Mouse (Mus musculus): ENCODE data around the gene Tifa. TPM values are rescaled to one million over a fixed set of nuclear protein-coding genes. Genes with fewer than 3 reads are reported as not detected.

Tifa gene
- polyA plus RNA-seq, 1 experiment from 2014 or later = 3.3 TPM

DNA sequence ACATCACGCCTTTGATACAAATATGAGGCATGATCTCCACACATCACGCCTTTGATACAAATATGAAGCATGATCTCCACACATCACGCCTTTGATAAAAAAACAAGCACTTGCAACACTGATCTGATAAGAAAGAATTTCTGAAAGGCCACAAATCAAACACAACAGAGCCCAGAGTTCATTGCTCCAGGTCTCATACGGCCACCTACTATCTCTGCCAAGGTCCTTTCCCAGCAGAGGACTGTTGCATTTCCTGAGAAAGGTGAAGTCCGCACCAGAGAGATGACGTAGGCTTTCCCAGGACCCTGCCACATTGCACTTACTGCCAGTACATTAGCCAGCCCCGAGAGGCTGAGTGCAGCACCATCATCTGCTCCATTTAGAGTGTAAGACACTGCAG is 19.5 kb downstream of the Tifa start:
- peaks cover 19% of the 10 kb centered on the region; the same call in 1 of the 2 replicates for H3K36me3 ChIP-seq (replicated peaks)
- H3K27ac ChIP-seq = no peak overlapping the region
- H3K9me3 ChIP-seq = no peaks in the 10 kb centered on the region
- no peaks in the 10 kb centered on the region for H3K27me3 ChIP-seq (replicated peaks)
- 95% methylated on average over 7 of the region's 7 CpGs for WGBS
- H3K9ac ChIP-seq = no peak overlapping the region
- no peaks in the 10 kb centered on the region for H3K4me1 ChIP-seq
- ATAC-seq (replicated peaks) = no peak
- H3K4me2 ChIP-seq = no peak overlapping the region
- H3K4me3 ChIP-seq = no peak overlapping the region

DNA sequence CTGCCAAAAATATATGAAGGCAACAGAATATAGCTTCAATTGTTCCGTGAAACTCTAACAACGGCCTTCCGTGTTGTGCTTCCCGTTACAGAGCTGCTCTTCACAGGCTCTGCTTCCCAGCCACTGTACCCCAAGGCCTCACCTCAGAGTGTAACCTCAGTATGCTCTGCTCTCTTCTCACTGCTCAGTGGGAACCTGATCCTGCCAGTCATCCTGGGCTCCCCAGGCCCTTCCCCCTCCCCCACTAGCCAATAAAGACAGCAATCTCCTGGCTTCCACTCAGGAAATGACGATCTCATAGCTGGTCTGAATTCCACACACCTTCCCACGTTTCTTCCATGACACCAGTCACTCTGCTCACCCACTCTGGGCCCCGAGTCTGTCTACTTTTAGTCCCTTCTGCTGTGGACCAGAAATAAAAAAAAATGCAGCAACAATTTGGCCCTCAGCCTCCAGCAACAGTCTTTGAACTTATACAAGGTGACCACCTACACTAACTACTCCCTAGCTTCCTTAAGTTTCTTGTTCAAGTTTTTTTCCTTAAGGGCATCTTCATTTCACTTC is 27.6 kb downstream of the Tifa start:
- Histone ChIP-seq H3K4me3 (no peak overlapping the region), H3K4me1 (no peaks in the 10 kb centered on the region), H3K36me3 (replicated peaks) (peaks cover 9% of the 10 kb centered on the region; the same call in 1 of the 2 replicates), H3K27ac (no peak overlapping the region), H3K27me3 (replicated peaks) (no peaks in the 10 kb centered on the region), H3K9me3 (no peaks in the 10 kb centered on the region), H3K9ac (no peak overlapping the region), H3K4me2 (no peak overlapping the region)
- ATAC-seq (replicated peaks) = no peak
- 81% methylated on average over 7 of the region's 7 CpGs for WGBS

DNA sequence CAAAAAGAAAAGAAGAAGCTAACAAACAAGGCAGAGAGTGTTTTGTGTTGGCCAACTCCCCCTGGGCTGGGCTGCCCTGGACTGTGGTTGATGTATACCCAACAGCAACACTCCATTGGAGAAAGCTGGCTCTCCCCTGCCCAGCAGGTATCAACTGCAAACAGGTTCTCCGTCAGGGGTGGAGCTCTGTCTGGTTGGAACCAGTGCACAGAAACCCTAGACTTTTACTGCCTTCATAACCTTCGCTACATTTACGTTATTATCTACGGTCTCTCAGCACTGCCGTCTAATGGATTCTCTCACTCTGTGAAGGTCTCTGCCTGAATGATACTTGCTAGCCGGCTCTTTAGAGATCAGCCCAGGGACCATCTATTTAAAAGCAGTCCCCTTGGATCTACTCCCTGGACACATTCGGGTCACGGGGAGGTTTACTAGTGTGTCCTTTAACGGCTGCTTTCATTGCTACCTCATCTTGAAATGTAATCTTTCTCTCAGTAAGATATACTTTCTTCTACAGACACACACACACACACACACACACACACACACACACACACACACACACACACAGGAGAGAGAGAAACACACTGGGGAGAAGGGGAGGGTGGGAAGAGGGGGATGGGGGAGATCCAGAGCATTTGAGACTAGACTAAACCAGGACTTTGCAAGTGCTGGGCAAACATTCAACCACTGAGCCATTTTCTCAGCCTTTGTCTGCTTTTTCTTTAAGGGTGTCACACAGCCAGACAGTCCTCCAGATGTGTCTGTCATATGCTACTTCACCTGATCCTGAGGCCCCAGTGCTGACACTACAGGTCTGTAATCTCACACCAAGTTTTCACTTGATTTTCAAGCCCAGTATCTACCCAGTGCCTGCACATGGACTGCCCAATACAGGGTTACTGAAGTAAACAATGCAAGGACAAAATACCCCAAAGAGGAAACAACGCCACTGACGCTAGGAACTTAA is 29.4 kb downstream of the Tifa start:
- Histone ChIP-seq H3K27ac (no peak overlapping the region), H3K4me3 (no peak overlapping the region), H3K4me1 (no peaks in the 10 kb centered on the region), H3K9me3 (no peaks in the 10 kb centered on the region), H3K36me3 (replicated peaks) (peaks cover 9% of the 10 kb centered on the region; the same call in 1 of the 2 replicates), H3K9ac (no peak overlapping the region), H3K4me2 (no peak overlapping the region), H3K27me3 (replicated peaks) (no peaks in the 10 kb centered on the region)
- ATAC-seq (replicated peaks) = no peak
- 85% methylated on average over 11 of the region's 11 CpGs for WGBS

DNA sequence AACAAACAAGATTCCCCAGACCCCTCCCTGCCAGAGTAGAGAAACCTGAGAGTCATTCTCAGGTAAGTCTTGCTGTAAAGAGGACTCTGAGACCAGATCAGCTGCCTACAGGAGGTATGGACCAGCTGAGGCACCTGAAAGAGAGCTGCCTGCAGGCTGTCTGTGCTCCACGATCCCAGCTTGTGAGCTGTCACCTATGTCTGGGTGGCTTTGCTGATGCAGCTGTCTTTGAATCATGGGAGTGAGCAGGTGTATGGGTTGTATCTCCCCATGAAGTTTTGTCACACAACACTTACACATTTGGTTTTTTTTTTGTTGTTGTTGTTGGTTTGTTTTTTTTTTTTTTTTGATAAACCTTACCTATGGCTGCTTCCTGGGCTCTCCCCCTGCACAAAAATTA is 30.8 kb downstream of the Tifa start:
- no peak overlapping the region for H3K9ac ChIP-seq
- WGBS = 93% methylated on average over 1 of the region's 1 CpGs
- no peaks in the 10 kb centered on the region for H3K4me1 ChIP-seq
- no peak overlapping the region for H3K27ac ChIP-seq
- H3K4me3 ChIP-seq = no peak overlapping the region
- H3K27me3 ChIP-seq (replicated peaks) = no peaks in the 10 kb centered on the region
- ATAC-seq (replicated peaks) = no peak
- no peaks in the 10 kb centered on the region for H3K9me3 ChIP-seq
- H3K36me3 ChIP-seq (replicated peaks) = peaks cover 9% of the 10 kb centered on the region; the same call in 1 of the 2 replicates
- no peak overlapping the region for H3K4me2 ChIP-seq

DNA sequence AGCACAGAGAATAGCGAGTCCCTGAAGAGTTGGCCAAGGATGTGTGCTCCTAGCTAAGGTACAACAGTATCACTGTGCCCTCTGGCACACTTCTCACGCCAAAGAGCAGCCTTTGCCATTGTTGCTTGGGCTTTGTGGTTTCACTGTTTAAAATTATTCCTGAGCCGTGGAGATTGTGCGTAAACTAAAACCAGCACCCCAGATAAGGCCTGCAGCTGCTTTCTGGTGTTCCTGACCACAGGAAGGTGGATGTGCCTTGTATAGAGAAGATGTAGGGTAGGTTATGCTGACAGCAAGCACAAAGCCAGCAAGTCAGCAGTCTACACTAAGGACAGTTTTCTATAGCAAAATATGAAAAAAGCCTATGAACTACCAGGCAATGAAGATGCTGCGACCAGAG is 31.6 kb downstream of the Tifa start:
- no peak for ATAC-seq (replicated peaks)
- Histone ChIP-seq H3K9ac (no peak overlapping the region), H3K27ac (no peak overlapping the region), H3K4me2 (no peak overlapping the region), H3K4me3 (no peak overlapping the region), H3K4me1 (no peaks in the 10 kb centered on the region), H3K27me3 (replicated peaks) (no peaks in the 10 kb centered on the region), H3K36me3 (replicated peaks) (peaks cover 9% of the 10 kb centered on the region; the same call in 1 of the 2 replicates), H3K9me3 (no peaks in the 10 kb centered on the region)
- WGBS = 87% methylated on average over 5 of the region's 5 CpGs

DNA sequence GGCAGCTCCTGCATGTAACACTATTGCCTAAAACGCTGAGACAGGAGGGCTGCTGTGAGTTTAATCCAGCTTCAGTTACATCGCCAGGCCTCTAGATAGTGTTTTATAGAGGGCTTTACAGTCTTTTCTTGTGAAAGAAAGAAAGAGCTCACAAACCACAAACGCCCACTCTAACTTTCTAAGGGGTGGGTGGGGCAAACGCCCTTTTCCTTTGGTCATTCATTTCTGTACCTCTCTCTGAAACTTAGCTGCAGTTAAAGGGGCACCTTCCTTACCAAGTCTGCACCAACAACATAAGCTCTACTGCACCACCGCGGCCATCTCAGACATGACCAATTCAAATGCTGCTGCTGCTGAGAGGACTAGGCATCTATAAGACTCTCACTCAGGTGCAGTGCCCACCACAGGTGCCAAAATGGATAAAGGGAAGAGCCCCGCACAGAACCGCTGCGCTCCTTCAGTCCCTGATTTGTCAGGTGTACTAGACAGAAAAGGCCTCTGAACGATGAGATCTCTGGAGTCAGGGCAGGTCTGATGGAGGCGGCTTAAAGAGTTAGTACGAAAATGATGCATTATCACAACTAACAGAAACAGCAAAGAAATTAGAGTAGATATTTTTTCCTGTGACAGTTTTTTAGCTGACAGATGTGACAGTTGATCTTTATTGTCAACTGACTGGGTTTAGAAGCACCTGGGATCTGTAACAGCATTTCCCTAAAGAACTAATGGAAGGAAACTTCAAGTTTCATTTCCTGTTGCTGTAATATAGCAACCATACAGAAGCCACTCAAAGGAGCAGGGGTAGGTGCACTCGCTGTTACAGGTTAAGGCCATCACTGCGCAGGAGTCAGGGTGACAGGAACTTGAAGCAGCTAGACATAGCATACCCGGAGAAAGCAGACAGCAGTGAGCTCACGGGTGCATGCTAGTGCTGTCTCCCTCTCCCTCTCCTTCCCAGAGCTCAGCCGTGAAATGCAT is 34.6 kb downstream of the Tifa start:
- Histone ChIP-seq H3K36me3 (replicated peaks) (peaks cover 9% of the 10 kb centered on the region; the same call in 1 of the 2 replicates), H3K27me3 (replicated peaks) (no peaks in the 10 kb centered on the region), H3K9ac (no peak overlapping the region), H3K4me2 (no peak overlapping the region), H3K4me3 (no peak overlapping the region), H3K27ac (no peak overlapping the region), H3K9me3 (no peaks in the 10 kb centered on the region), H3K4me1 (peaks cover 12% of the 10 kb centered on the region)
- 80% methylated on average over 17 of the region's 17 CpGs for WGBS
- ATAC-seq (replicated peaks) = no peak

DNA sequence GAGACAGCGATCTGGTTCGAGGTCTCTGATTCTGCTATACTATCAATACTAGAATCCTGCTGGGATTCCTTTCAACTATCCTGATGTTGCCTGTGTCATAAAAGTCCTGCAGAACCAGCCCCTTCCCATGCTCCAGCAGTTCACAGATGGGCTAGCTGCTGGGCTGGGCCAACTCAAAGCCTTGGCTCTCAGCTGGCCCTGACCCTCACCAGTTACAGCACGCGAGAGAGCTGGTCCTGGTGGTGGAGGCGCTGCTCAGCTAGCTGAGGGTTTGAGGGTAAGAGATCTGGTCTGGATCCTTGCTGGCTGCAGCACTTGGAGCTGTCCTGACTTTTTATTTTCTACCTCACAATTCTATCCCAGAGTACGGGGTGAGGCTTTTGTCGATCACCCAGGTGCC is 36.9 kb downstream of the Tifa start:
- no peak overlapping the region for H3K9ac ChIP-seq
- no peak for ATAC-seq (replicated peaks)
- no peaks in the 10 kb centered on the region for H3K27me3 ChIP-seq (replicated peaks)
- no peak overlapping the region for H3K4me3 ChIP-seq
- peaks cover 14% of the 10 kb centered on the region for H3K4me1 ChIP-seq
- H3K9me3 ChIP-seq = no peaks in the 10 kb centered on the region
- no peak overlapping the region for H3K4me2 ChIP-seq
- no peak overlapping the region for H3K27ac ChIP-seq
- no peaks in the 10 kb centered on the region for H3K36me3 ChIP-seq (replicated peaks)
- 71% methylated on average over 7 of the region's 7 CpGs for WGBS

DNA sequence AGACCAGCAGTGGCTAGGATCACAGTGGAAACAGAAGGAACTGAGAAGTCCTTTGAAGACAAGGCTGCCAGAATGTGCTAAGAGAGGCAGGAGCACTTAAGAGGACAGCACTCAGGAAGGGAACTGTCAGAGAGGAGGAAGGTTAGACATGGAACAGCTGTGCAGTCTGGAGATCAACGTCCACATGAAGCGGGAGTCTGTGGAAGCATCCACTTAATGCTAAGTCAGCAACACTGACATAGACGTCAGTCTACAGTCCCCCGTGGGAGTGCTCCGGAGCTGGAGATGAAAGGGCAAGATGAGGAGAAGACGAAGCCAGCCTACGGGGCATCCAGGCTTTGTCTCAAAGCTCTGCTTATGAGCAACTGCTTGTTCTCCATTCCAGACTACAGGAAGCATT is 37.5 kb downstream of the Tifa start:
- ATAC-seq (replicated peaks) = peak; percentile 54

DNA sequence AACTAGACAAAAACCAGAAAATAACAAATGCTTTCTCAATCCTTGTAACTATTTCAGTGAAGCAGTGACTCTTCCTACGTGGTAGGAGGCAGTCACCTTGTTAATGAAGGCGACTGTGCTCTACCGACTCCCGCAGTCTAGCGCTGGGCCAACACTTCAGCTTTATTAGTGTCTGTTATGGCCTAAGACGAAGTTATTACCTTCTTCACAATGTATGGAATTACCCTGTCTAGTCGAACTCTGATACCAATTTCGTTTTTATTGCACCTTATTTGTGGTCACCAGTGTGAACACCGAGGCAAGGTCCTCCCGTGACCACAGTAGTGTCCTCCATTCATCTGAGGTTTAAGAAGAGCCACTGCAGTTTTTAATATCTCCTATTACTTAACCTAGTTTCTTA is 40.6 kb downstream of the Tifa start:
- H3K9ac ChIP-seq = no peak overlapping the region
- no peak for ATAC-seq (replicated peaks)
- peaks cover 21% of the 10 kb centered on the region for H3K4me1 ChIP-seq
- 90% methylated on average over 10 of the region's 10 CpGs for WGBS
- no peaks in the 10 kb centered on the region for H3K36me3 ChIP-seq (replicated peaks)
- H3K27me3 ChIP-seq (replicated peaks) = no peaks in the 10 kb centered on the region
- H3K4me3 ChIP-seq = no peak overlapping the region
- H3K27ac ChIP-seq = no peak overlapping the region
- no peak overlapping the region for H3K4me2 ChIP-seq
- H3K9me3 ChIP-seq = no peaks in the 10 kb centered on the region

More for the DNA sequence above, 37.5 kb downstream of the Tifa start:
- no peak overlapping the region for H3K4me2 ChIP-seq
- H3K27me3 ChIP-seq (replicated peaks) = no peaks in the 10 kb centered on the region
- peaks cover 14% of the 10 kb centered on the region for H3K4me1 ChIP-seq
- H3K9me3 ChIP-seq = no peaks in the 10 kb centered on the region
- H3K4me3 ChIP-seq = no peak overlapping the region
- WGBS = 28% methylated on average over 7 of the region's 7 CpGs
- H3K36me3 ChIP-seq (replicated peaks) = no peaks in the 10 kb centered on the region
- no peak overlapping the region for H3K9ac ChIP-seq
- 0 out of 2 replicates have a peak overlapping the region, but pooled peaks have one; percentile 26 for H3K27ac ChIP-seq

DNA sequence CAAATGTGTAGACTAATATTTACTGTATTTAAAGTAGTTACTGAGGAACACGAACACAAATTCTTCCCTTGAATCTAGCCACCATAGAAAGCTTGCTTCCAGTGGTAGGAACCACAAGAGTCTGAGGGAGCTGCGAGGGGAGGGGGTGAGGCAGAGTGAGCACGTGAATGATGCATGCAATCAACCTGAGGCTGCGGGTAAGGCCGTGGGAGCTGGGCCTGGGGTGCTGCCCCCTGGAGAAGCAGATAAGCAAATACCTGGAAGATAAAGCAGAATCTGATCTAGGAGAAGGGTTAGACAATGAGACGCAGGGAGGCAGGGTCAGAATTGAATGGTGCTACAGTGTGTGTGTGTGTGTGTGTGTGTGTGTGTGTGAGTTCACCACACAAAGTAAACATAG is 41.5 kb downstream of the Tifa start:
- 67% methylated on average over 6 of the region's 6 CpGs for WGBS
- no peak for ATAC-seq (replicated peaks)
- H3K4me3 ChIP-seq = no peak overlapping the region
- no peak overlapping the region for H3K9ac ChIP-seq
- H3K27ac ChIP-seq = no peak overlapping the region
- no peaks in the 10 kb centered on the region for H3K9me3 ChIP-seq
- H3K4me1 ChIP-seq = peaks cover 30% of the 10 kb centered on the region
- no peaks in the 10 kb centered on the region for H3K36me3 ChIP-seq (replicated peaks)
- H3K4me2 ChIP-seq = no peak overlapping the region
- H3K27me3 ChIP-seq (replicated peaks) = no peaks in the 10 kb centered on the region

DNA sequence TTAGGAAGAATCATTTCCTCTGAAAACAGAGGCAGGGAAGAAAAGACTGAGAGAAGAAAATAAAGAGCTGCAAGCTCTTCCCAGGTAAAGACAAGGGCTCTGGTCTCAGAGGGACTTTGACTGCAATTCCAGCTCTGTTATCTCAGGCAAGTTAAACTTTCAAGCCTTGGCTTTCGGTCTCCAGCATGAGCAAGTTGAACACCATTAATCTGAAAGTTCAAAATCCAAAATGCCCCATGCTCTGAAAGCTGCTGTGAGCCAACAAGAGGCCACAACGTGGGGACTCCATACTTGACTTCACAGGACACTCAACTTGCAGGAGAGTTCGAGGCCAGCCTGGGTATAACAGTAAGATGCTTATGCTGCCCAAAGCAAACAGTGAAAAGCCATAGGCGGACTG is 44.4 kb downstream of the Tifa start:
- ATAC-seq (replicated peaks) = no peak

DNA sequence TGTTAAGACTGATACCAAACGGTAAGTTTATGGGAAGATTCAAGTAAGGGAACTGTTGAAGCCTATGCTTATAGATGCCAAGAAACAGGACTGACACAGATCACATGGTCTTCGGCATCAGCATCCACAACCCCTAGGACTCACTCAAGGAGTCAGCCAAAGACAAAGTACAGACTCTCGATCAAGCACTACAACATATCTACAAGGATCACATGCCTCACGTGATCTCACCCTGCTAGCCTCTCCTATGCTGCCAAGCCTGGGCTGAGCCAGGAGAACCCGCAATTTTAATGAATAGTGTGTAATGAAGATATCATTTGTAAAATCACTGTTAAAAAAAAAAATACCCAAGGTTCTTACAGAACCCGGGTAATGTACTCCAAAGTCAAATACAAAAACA is 46.0 kb downstream of the Tifa start:
- H3K36me3 ChIP-seq (replicated peaks) = no peaks in the 10 kb centered on the region
- H3K9me3 ChIP-seq = no peaks in the 10 kb centered on the region
- no peak overlapping the region for H3K27ac ChIP-seq
- peak overlapping the region; percentile 87; the same call in 1 of the 2 replicates for H3K4me3 ChIP-seq
- 86% methylated on average over 6 of the region's 6 CpGs for WGBS
- H3K4me1 ChIP-seq = peaks cover 27% of the 10 kb centered on the region
- H3K4me2 ChIP-seq = peak overlapping the region; percentile 61
- no peak for ATAC-seq (replicated peaks)
- H3K9ac ChIP-seq = no peak overlapping the region
- H3K27me3 ChIP-seq (replicated peaks) = no peaks in the 10 kb centered on the region

More for the DNA sequence above, 44.4 kb downstream of the Tifa start:
- Histone ChIP-seq H3K4me3 (no peak overlapping the region), H3K9ac (no peak overlapping the region), H3K36me3 (replicated peaks) (no peaks in the 10 kb centered on the region), H3K9me3 (no peaks in the 10 kb centered on the region), H3K27ac (no peak overlapping the region), H3K4me1 (peaks cover 27% of the 10 kb centered on the region), H3K4me2 (no peak overlapping the region), H3K27me3 (replicated peaks) (no peaks in the 10 kb centered on the region)
- 87% methylated on average over 4 of the region's 4 CpGs for WGBS
